Mouse (Mus musculus) MEL (cell line): ENCODE measurements at regions not wholly inside any gene's neighbourhood (a gene's known extent, or its start where the extent isn't known, plus 50 kb on each side); places are given as distances from the start of the nearest gene placed in this dataset.

Experiments
- DNase-seq: peaks from one replicate; pipeline ENCODE4 v3.0.0; 2011; ENCODE audit warnings: low read depth, low spot score
- H3K27ac ChIP-seq: 2 replicates; pipeline ENCODE4 v1.5.1; 2012; ENCODE audit warnings: low read depth, mild to moderate bottlenecking, control low read depth, low read length, moderate library complexity; ENCODE audit not compliant: control insufficient read depth
- H3K27me3 ChIP-seq, 2 experiments: fragments of 150-350 bp in 1 of 2; sonication (generic) in 1 of 2; 2 replicates each; pipeline ENCODE4 v1.6.1; 2012; ENCODE audit warnings: low read length in 2 of 2, mild to moderate bottlenecking in 2 of 2, improper control_type of control experiment in 1 of 2, moderate library complexity in 1 of 2; ENCODE audit not compliant: insufficient read depth in 2 of 2, control insufficient read depth in 1 of 2
- H3K36me3 ChIP-seq, 2 experiments: 2 replicates each; pipeline ENCODE4 v1.6.1; 2012 to 2014; ENCODE audit warnings: low read length in 2 of 2, improper control_type of control experiment in 1 of 2, inconsistent platforms in 1 of 2, mild to moderate bottlenecking in 1 of 2; ENCODE audit not compliant: insufficient read depth in 2 of 2, control insufficient read depth in 1 of 2
- H3K4me1 ChIP-seq, 2 experiments: fragments of 150-350 bp in 1 of 2; sonication (generic) in 1 of 2; 2 replicates each; pipeline ENCODE4 v1.6.1; 2012; ENCODE audit warnings: low read length in 2 of 2, improper control_type of control experiment in 1 of 2, mild to moderate bottlenecking in 1 of 2; ENCODE audit not compliant: insufficient read depth in 2 of 2, control insufficient read depth in 1 of 2
- H3K4me3 ChIP-seq, 2 experiments: fragments of 150-350 bp in 1 of 2; sonication (generic) in 1 of 2; 2 replicates each; pipeline ENCODE4 v1.5.1; 2012; ENCODE audit warnings: low read depth in 2 of 2, low read length in 2 of 2, mild to moderate bottlenecking in 2 of 2, moderate library complexity in 2 of 2, control low read depth in 1 of 2, improper control_type of control experiment in 1 of 2; ENCODE audit not compliant: control insufficient read depth in 1 of 2, insufficient read depth in 1 of 2
- H3K79me2 ChIP-seq: 2 replicates; pipeline ENCODE4 v1.6.1; 2012; ENCODE audit warnings: mild to moderate bottlenecking, low read length, moderate library complexity; ENCODE audit not compliant: control insufficient read depth, poor library complexity, insufficient read depth
- H3K9ac ChIP-seq: 2 replicates; pipeline ENCODE4 v1.6.1; 2012; ENCODE audit warnings: low read depth, mild to moderate bottlenecking, control low read depth, low read length, moderate library complexity; ENCODE audit not compliant: control insufficient read depth, poor library complexity, severe bottlenecking
- H3K9me3 ChIP-seq: fragments of 150-350 bp; sonication (generic); replicated peaks from 2 replicates; pipeline ENCODE4 v1.6.1; 2012; ENCODE audit warnings: mild to moderate bottlenecking, low read length, improper control_type of control experiment, moderate library complexity; ENCODE audit not compliant: insufficient read depth
- EP300 ChIP-seq, 2 experiments: IDR thresholded peaks; 2 replicates each; pipeline ENCODE4 v1.6.1; 2011; ENCODE audit warnings: improper control_type of control experiment in 2 of 2, low read length in 2 of 2, low read depth in 1 of 2, mild to moderate bottlenecking in 1 of 2
- ETS1 ChIP-seq: IDR thresholded peaks from 2 replicates; pipeline ENCODE4 v1.6.1; 2012; ENCODE audit warnings: low read depth, mild to moderate bottlenecking, inconsistent platforms, low read length, improper control_type of control experiment, moderate library complexity
- GATA1 ChIP-seq: IDR thresholded peaks from 2 replicates; pipeline ENCODE4 v1.6.1; 2011; ENCODE audit warnings: low read depth, low read length, improper control_type of control experiment
- HCFC1 ChIP-seq: IDR thresholded peaks from 2 replicates; pipeline ENCODE4 v1.6.1; 2012; ENCODE audit warnings: low read depth, mild to moderate bottlenecking, inconsistent platforms, low read length, improper control_type of control experiment, moderate library complexity
- KAT2A ChIP-seq: conservative IDR thresholded peaks from 2 replicates; pipeline ENCODE4 v1.6.1; 2012; ENCODE audit warnings: low read depth, low read length, improper control_type of control experiment, inconsistent platforms
- MAFK ChIP-seq: IDR thresholded peaks from 2 replicates; pipeline ENCODE4 v1.6.1; 2011; ENCODE audit warnings: low read depth, mild to moderate bottlenecking, low read length, improper control_type of control experiment, borderline replicate concordance
- MEF2A ChIP-seq: IDR thresholded peaks from 2 replicates; pipeline ENCODE4 v1.6.1; 2014; ENCODE audit warnings: low read depth, mild to moderate bottlenecking, inconsistent platforms, low read length, improper control_type of control experiment; ENCODE audit not compliant: poor library complexity, insufficient replicate concordance, severe bottlenecking; ENCODE audit errors: extremely low read depth
- MXI1 ChIP-seq: IDR thresholded peaks from 2 replicates; pipeline ENCODE4 v1.6.1; 2011; ENCODE audit warnings: mild to moderate bottlenecking, low read depth, low read length, improper control_type of control experiment
- MYC ChIP-seq: IDR thresholded peaks from 2 replicates; pipeline ENCODE4 v1.6.1; 2011; ENCODE audit warnings: low read depth, mild to moderate bottlenecking, low read length, improper control_type of control experiment, moderate library complexity
- POLR2AphosphoS2 ChIP-seq: IDR thresholded peaks from 2 replicates; pipeline ENCODE4 v1.6.1; 2011; ENCODE audit warnings: low read length, improper control_type of control experiment
- POLR2AphosphoS5 ChIP-seq: IDR thresholded peaks from 2 replicates; pipeline ENCODE4 v1.6.1; 2012; ENCODE audit warnings: low read depth, borderline replicate concordance, mild to moderate bottlenecking, inconsistent platforms, low read length, moderate library complexity, mixed read lengths
- RAD21 ChIP-seq: IDR thresholded peaks from 2 replicates; pipeline ENCODE4 v1.6.1; 2011; ENCODE audit warnings: mild to moderate bottlenecking, low read depth, low read length, improper control_type of control experiment
- RCOR1 ChIP-seq: IDR thresholded peaks from 2 replicates; pipeline ENCODE4 v1.6.1; 2012; ENCODE audit warnings: low read depth, mild to moderate bottlenecking, inconsistent platforms, low read length, improper control_type of control experiment
- TAL1 ChIP-seq: IDR thresholded peaks from 2 replicates; pipeline ENCODE4 v1.6.1; 2012; ENCODE audit warnings: mild to moderate bottlenecking, inconsistent platforms, low read length, moderate library complexity, mixed read lengths
- TBP ChIP-seq: IDR thresholded peaks from 2 replicates; pipeline ENCODE4 v1.8.0; 2011; ENCODE audit warnings: low read depth, low read length, improper control_type of control experiment
- TCF12 ChIP-seq: IDR thresholded peaks from 2 replicates; pipeline ENCODE4 v1.6.1; 2014; ENCODE audit warnings: low read depth, mild to moderate bottlenecking, inconsistent platforms, low read length, improper control_type of control experiment, moderate library complexity
- UBTF ChIP-seq: IDR thresholded peaks from 2 replicates; pipeline ENCODE4 v1.6.1; 2012; ENCODE audit warnings: low read depth, mild to moderate bottlenecking, inconsistent platforms, low read length, improper control_type of control experiment, moderate library complexity, borderline replicate concordance; ENCODE audit not compliant: insufficient read depth
- USF2 ChIP-seq, 2 experiments: IDR thresholded peaks; 2 replicates each; pipeline ENCODE4 v1.6.1; 2011 to 2012; ENCODE audit warnings: improper control_type of control experiment in 2 of 2, low read length in 2 of 2, borderline replicate concordance in 1 of 2, inconsistent platforms in 1 of 2, low read depth in 1 of 2, mild to moderate bottlenecking in 1 of 2; ENCODE audit not compliant: insufficient read depth in 1 of 2
- ZKSCAN1 ChIP-seq: IDR thresholded peaks from 2 replicates; pipeline ENCODE4 v1.6.1; 2012; ENCODE audit warnings: low read depth, mild to moderate bottlenecking, inconsistent platforms, low read length, improper control_type of control experiment, moderate library complexity
- ZNF384 ChIP-seq: IDR thresholded peaks from 2 replicates; pipeline ENCODE4 v1.6.1; 2012; ENCODE audit warnings: low read depth, mild to moderate bottlenecking, inconsistent platforms, low read length, improper control_type of control experiment

- Histone ChIP-seq H3K4me3 (no peak overlapping the region), H3K79me2 (no peaks in the 10 kb centered on the region), H3K9ac (no peak overlapping the region), H3K9me3 (no peaks in the 10 kb centered on the region), H3K27ac (no peak overlapping the region), H3K36me3 (no peaks in the 10 kb centered on the region), H3K27me3 (no peaks in the 10 kb centered on the region), H3K4me1 (no peaks in the 10 kb centered on the region)
- no peak for DNase-seq
- no peak for TF ChIP-seq ZKSCAN1
- TF ChIP-seq KAT2A = no peak
- no peak for TF ChIP-seq POLR2AphosphoS5
- no peak for TF ChIP-seq TCF12
- no peak for TF ChIP-seq TBP
Observed at GRCm38 (mm10) chr7:129936731-129937130, 345.1 kb downstream of the Wdr11 start.

GRCm38 (mm10) chr7:129937715-129938114, 346.1 kb downstream of the Wdr11 start:
- H3K9me3 ChIP-seq = no peaks in the 10 kb centered on the region
- no peaks in the 10 kb centered on the region for H3K36me3 ChIP-seq
- H3K4me3 ChIP-seq = no peak overlapping the region
- H3K79me2 ChIP-seq = no peaks in the 10 kb centered on the region
- no peak for TF ChIP-seq HCFC1
- no peak for TF ChIP-seq ETS1
- TF ChIP-seq TCF12 = no peak
- H3K9ac ChIP-seq = no peak overlapping the region
- H3K4me1 ChIP-seq = no peaks in the 10 kb centered on the region
- H3K27ac ChIP-seq = no peak overlapping the region
- no peaks in the 10 kb centered on the region for H3K27me3 ChIP-seq
- no peak for DNase-seq

DNA sequence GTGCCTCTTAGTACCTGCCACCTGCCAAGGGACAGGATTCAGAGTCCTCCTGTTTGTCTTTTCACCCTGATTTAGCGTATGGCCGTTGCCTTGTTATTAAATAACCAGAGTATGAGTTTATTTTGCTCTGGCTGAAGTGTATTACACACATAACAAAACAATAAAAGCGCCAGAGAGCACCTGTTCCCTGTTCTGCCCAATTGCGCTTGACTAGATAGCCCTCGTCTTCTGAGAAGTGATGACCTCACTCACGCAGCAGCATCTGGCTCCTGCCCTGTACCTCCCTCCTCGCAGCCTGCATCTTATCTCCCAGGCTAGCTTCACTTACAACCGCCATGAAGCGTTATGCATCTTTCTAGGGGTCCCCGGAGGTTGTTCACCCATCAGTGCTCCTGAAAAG, 346.5 kb downstream of the Wdr11 start:
- no peak overlapping the region for H3K27ac ChIP-seq
- DNase-seq = no peak
- no peaks in the 10 kb centered on the region for H3K36me3 ChIP-seq
- no peaks in the 10 kb centered on the region for H3K9me3 ChIP-seq
- H3K79me2 ChIP-seq = no peaks in the 10 kb centered on the region
- TF ChIP-seq POLR2AphosphoS2 = no peak
- TF ChIP-seq ETS1 = no peak
- TF ChIP-seq MXI1 = no peak
- TF ChIP-seq RAD21 = no peak
- TF ChIP-seq GATA1 = no peak
- H3K4me3 ChIP-seq = no peak overlapping the region
- H3K4me1 ChIP-seq = no peaks in the 10 kb centered on the region
- no peak overlapping the region for H3K9ac ChIP-seq
- H3K27me3 ChIP-seq = no peaks in the 10 kb centered on the region

- H3K27ac ChIP-seq = no peak overlapping the region
- H3K27me3 ChIP-seq = no peaks in the 10 kb centered on the region
- H3K79me2 ChIP-seq = no peaks in the 10 kb centered on the region
- no peak overlapping the region for H3K9ac ChIP-seq
- H3K36me3 ChIP-seq = no peaks in the 10 kb centered on the region
- no peak for DNase-seq
- no peaks in the 10 kb centered on the region for H3K4me1 ChIP-seq
- no peak overlapping the region for H3K4me3 ChIP-seq
- no peaks in the 10 kb centered on the region for H3K9me3 ChIP-seq
- TF ChIP-seq MXI1 (no peak), MYC (no peak), TAL1 (no peak), ZNF384 (no peak), RAD21 (no peak), ZKSCAN1 (no peak), MAFK (no peak), KAT2A (no peak), TCF12 (no peak), UBTF (no peak), EP300 (IDR thresholded peaks at IDR 0.05; ENCODE audit: low read depth in 1 of 2, low read length in 2 of 2) (no peak), USF2 (IDR thresholded peaks at IDR 0.05; ENCODE audit: borderline replicate concordance in 1 of 2, insufficient read depth in 1 of 2, low read depth in 1 of 2, low read length in 2 of 2) (no peak), MEF2A (no peak), RCOR1 (no peak)
Observed at GRCm38 (mm10) chr7:129939266-129939665, 347.6 kb downstream of the Wdr11 start.
